Mouse (Mus musculus): ENCODE results near the gene Psma6.

- TF ChIP-seq POLR2A (IDR thresholded peaks at IDR 0.05; ENCODE audit: insufficient read length, low read depth) (no peak), USF1 (IDR thresholded peaks at IDR 0.05; ENCODE audit: low read depth) (no peak), E2F4 (IDR thresholded peaks at IDR 0.05; ENCODE audit: insufficient read depth) (no peak), POLR2AphosphoS2 (IDR thresholded peaks at IDR 0.05; ENCODE audit: insufficient read length, low read depth) (no peak), MYOD1 (IDR thresholded peaks at IDR 0.05; ENCODE audit: control insufficient read depth in 1 of 3, insufficient read length in 2 of 3, low read depth in 2 of 3) (peak; percentile 51 to 92 (median 78)), SRF (IDR thresholded peaks at IDR 0.05; ENCODE audit: control insufficient read depth, insufficient read length, low read depth) (peak; percentile 22), MYOG (IDR thresholded peaks at IDR 0.05; ENCODE audit: control insufficient read depth in 1 of 3, insufficient read depth in 1 of 3, insufficient read length in 2 of 3, low read depth in 2 of 3) (peak; percentile 51 to 91 (median 66))
These were observed 82.8 kb downstream of the Psma6 start for GRCm38 (mm10) chr12:55466816-55467215.

Measured in myocyte (in vitro differentiated cells).